Mouse (Mus musculus): ENCODE data around the gene Tppp3.

DNA sequence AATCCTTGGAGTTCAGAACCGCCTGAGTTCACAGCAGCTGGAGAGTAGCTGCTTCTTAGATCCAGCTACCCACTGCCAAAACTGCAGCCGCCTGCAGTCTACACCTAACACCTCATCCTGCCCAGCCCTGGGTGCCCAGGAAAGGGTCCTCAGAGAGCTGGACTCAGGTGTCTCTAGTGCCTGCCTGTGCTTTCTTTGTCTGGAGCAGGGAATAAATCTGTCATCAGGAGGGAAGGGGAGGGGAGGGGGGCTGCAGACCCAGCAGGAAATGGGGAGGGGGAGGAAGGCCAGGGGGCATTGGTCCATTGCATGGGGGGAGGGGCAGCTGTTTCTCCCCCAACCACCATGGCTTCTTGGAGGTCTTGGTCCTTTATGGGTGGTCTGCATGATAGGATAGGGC, 48.3 kb upstream of the Tppp3 start:
- no peak for TF ChIP-seq POLR2A (IDR thresholded peaks at IDR 0.05; ENCODE audit: low read depth, low read length)
- no peak for TF ChIP-seq CTCF (IDR thresholded peaks at IDR 0.05; ENCODE audit: extremely low read depth, insufficient read depth, insufficient read length, insufficient replicate concordance)

Data from spleen, adult 2 months (tissue).